Mouse (Mus musculus) lung, adult 2 months (tissue): ENCODE results near the gene Bcorl1. TPM values are rescaled to one million over a fixed set of nuclear protein-coding genes. Genes with fewer than 3 reads are reported as not detected.

Experiments
- DNase-seq: peaks from one replicate; pipeline ENCODE4 v3.0.0; 2022
- H3K4me1 ChIP-seq: fragments of 200-500 bp; 2 replicates; pipeline ENCODE4 v1.6.1; 2011; ENCODE audit warnings: low read length; ENCODE audit not compliant: control insufficient read depth, insufficient read depth
- H3K4me3 ChIP-seq: fragments of 200-500 bp; replicated peaks from 2 replicates; pipeline ENCODE3; 2011; ENCODE audit warnings: low read depth, mild to moderate bottlenecking, control low read depth, low read length; ENCODE audit errors: extremely low read depth
- CTCF ChIP-seq: fragments of 200-500 bp; IDR thresholded peaks from 2 replicates; pipeline ENCODE4 v1.5.1; 2011; ENCODE audit warnings: mild to moderate bottlenecking, low read length, control low read depth; ENCODE audit not compliant: insufficient read depth
- POLR2A ChIP-seq: fragments of 200-500 bp; IDR thresholded peaks from 2 replicates; pipeline ENCODE4 v1.6.1; 2011; ENCODE audit warnings: low read depth, mild to moderate bottlenecking, control low read depth, low read length, borderline replicate concordance; ENCODE audit errors: extremely low read depth
- WGBS: fragments of 180-500 bp; shearing (Covaris S2); methylation state at CpG from one replicate; pipeline ENCODE4 v1.1.7; 2018; 5-methylcytosine and 5-hydroxymethylcytosine counted together
- polyA plus RNA-seq: library from polyadenylated mRNA; depleted of rRNA; stranded (reverse); fragments of >200 nt; gene quantifications from 2 replicates; pipeline ENCODE4 v1.2.3, GENCODE M21; 2012; rRNA removed

Bcorl1 gene
- 4.5 and 5.7 TPM in 2 replicates for polyA plus RNA-seq

DNA sequence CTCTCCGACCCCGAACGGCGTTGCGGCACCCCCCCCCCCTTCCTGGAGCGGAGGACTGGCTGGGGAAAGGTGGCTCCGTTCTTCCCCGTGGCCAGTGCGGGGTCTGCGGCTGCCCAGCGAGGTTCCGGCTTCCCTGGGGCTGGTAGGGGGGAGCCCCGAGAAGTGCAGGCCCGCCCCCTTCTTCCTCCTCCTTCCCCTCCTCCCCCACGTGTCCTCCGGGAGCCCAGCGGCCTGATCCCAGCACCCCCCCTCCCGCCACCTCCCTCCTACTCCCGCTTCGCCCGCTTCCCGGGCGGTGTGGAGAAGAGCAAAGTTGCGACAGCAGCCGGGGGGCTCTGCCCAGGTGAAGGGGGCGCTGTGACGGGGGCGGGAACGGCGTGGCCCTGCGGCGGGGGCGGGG lies at the start of gene Bcorl1:
TSS of gene Bcorl1 (plus strand) at position 218 of the 400 bp plus-strand sequence.
- Histone ChIP-seq H3K4me1 (no peaks in the 10 kb centered on the region; the same call in 1 of the 2 replicates), H3K4me3 (peak within 1 kb of the TSS; percentile 74)
- 31% methylated on average over 20 of the region's 33 CpGs for WGBS
- TF ChIP-seq CTCF (no peak), POLR2A (no peak)
- DNase-seq: peak; percentile 40

DNA sequence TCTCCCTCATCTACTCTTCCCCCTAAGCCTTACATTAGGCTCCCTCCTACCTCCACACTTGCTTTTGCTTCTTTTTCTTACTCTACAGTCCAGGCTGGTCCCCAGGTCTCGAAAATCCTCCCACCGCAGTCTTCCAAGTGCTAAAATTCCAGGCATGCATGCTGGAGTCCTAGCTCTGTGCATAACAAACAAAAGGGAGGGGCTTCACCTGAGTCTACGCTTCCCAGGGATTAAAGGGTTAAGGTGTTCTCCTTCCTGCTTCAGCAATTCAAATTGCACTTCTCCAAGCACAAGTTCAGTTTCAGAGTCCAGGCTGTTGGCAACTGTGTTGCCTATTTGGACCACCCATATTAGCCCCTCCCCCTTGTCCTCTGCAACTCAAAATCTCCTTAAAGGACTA lies 49.7 kb upstream of the Bcorl1 start:
- TF ChIP-seq POLR2A: no peak
- TF ChIP-seq CTCF: no peak
- no peak for DNase-seq
- no peak overlapping the region for H3K4me3 ChIP-seq
- H3K4me1 ChIP-seq: no peaks in the 10 kb centered on the region
- WGBS: 39% methylated on average over 3 of the region's 3 CpGs

DNA sequence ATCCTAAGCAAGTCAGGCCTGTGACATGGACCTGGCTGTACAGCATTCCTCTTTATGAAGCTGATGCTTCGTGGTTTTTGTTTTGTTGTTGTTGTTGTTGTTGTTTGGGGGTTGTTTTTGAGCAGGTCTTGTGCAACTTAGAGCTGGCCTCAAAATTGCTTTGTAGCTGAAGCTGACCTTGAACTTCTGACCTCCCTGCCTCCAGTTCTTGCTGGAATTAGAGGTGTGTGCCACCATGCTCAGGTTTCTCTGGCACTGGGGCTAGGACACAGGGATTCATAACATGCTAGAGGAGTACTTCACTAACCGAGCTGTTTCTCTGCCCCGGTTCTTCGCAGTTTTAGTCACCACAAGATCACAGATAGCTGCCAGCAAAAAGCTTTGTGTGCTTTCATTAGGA lies 35.8 kb upstream of the Bcorl1 start:
- 84% methylated on average over 4 of the region's 4 CpGs for WGBS
- TF ChIP-seq POLR2A: no peak
- no peak for TF ChIP-seq CTCF
- DNase-seq: no peak

DNA sequence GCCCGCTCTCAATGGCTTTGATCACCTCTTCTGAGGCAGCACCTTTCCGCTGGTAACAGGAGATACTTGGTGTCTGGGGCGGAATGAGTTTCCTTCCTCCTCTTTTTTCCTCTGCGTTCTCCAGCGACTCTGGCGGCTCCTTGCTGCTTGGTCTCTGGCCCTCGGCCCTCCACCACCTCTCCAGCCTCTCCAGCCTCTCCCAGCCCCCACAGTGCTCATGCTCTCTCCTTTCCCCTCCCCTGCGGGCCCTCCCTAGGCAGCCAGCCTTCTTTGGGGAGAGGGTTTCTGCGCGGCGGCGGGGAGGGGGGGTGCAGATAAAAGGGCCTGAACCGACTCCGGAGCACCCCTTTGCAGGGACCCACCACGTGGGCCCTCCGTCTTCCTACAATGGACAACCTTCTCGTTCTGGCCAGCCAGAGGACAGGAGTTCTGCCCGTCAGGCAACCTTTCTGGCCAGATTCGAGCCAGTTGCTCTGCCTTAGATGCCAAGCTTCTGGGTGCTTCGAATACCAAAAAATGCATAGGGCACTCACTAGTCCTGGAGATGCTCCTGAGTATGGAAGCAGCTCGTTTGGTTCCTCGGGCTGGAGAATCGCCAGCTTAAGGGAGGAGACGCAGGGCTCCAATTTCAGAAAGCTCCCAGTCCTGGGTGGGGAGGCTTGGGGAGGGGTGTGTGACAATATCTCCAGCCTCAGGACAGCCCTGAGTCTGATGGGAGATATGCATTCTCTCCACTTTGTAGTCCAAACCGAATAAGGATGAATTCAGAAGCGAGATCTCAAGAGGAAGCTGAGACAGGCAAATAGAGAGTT lies 30.2 kb upstream of the Bcorl1 start:
- H3K4me1 ChIP-seq: no peaks in the 10 kb centered on the region; the same call in none of the 2 replicates
- DNase-seq: no peak
- WGBS: 35% methylated on average over 26 of the region's 26 CpGs
- TF ChIP-seq POLR2A (no peak), CTCF (no peak)
- H3K4me3 ChIP-seq: no peak overlapping the region

More for the DNA sequence above, 35.8 kb upstream of the Bcorl1 start:
- Histone ChIP-seq H3K4me1 (no peaks in the 10 kb centered on the region), H3K4me3 (no peak overlapping the region)

DNA sequence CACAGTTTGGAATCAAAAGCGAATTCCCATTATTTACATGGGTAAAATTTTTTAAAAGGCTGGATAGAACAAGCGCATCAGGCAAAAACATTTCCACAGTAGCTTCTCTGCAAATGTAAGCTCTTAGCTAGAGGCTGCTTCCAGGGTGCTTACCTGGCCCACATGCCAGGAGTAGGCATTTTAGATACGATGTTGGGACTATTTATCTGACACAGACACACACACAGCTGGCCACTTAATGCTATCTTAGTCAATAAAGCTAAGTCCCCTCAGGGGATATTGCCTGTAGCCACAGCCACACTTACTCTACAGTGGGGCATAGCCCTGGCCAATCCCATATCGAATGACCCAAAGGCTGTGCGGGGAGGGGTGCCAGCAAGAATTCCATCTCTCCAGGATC lies 29.4 kb upstream of the Bcorl1 start:
- H3K4me3 ChIP-seq: no peak overlapping the region
- TF ChIP-seq CTCF: no peak
- TF ChIP-seq POLR2A: no peak
- no peaks in the 10 kb centered on the region; the same call in none of the 2 replicates for H3K4me1 ChIP-seq
- 81% methylated on average over 5 of the region's 5 CpGs for WGBS
- no peak for DNase-seq

DNA sequence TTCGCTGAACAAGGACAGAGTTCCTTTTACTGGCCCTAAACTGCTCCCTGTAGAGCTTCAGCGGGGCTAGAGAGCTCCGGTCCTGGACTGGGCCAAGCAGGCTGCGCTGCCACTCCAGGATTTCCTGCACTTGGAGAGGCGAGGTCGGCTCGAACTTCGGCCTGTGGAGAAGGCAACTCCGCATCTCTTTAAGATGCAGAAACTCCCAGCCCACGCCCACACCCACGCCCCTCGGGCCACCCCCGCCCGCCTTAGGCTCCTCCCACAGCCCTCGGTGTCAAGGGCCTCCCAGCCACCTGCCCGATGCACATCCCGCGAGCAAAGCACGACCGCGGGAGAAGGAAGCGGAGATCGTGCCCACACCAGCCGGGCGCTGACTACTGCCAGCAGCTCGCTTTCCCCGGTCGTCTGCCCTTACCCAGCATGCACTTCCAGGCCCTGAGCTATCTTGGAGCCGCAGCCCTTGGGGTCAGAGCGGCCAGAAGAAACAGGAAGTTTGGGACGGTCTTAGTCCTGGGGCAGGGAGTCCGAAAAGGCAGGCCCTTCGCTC lies 26.6 kb upstream of the Bcorl1 start:
- DNase-seq: peak; percentile 81
- WGBS: 21% methylated on average over 33 of the region's 33 CpGs
- Histone ChIP-seq H3K4me1 (no peaks in the 10 kb centered on the region; the same call in none of the 2 replicates), H3K4me3 (peak overlapping the region; percentile 57)
- TF ChIP-seq CTCF (no peak), POLR2A (0 out of 2 replicates have a peak, but pooled peaks have one; percentile 62)

DNA sequence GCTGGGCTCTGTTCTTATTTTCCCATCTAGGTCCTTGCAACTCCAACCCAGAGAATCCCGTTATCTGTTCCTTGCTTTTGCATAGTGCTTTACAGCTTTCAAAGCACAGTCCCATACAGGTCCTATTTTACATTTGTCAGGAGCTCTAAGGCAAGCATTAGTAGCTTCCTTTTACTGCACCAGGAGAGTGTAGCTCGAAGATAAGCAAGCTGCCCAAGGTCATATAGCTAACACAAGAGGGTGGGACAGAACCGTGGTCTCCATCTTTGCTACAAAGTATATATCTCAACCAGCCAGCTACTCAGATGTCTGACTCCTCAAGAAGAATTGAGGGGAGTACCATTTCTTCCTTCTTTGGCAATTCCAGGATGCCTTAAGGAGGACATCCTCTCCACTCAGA lies 23.7 kb upstream of the Bcorl1 start:
- DNase-seq: no peak
- no peaks in the 10 kb centered on the region; the same call in none of the 2 replicates for H3K4me1 ChIP-seq
- TF ChIP-seq POLR2A: no peak
- TF ChIP-seq CTCF: no peak
- WGBS: 65% methylated on average over 3 of the region's 3 CpGs
- no peak overlapping the region for H3K4me3 ChIP-seq

DNA sequence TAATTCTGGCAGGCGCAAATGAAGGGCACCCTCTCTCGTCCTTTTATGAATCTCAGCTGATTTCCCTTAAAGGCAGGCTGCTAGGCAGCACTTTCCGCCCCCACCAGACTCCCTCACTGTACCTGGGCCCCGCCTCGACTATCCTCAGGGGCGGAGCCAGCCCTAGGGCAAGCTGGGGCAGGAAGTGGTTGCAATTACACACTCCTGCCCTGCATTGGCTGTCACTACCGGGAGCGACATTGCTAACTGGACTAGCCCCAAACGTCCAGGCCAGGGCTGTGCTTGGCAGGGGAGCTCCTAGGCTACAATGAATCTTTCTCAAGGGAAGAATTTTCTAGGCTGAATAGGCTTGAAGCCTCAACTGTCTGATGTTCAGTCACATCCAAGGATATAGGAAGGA lies 23.0 kb upstream of the Bcorl1 start:
- Histone ChIP-seq H3K4me3 (no peak overlapping the region), H3K4me1 (no peaks in the 10 kb centered on the region; the same call in none of the 2 replicates)
- TF ChIP-seq POLR2A (no peak), CTCF (no peak)
- DNase-seq: peak; percentile 16
- WGBS: 24% methylated on average over 9 of the region's 9 CpGs

DNA sequence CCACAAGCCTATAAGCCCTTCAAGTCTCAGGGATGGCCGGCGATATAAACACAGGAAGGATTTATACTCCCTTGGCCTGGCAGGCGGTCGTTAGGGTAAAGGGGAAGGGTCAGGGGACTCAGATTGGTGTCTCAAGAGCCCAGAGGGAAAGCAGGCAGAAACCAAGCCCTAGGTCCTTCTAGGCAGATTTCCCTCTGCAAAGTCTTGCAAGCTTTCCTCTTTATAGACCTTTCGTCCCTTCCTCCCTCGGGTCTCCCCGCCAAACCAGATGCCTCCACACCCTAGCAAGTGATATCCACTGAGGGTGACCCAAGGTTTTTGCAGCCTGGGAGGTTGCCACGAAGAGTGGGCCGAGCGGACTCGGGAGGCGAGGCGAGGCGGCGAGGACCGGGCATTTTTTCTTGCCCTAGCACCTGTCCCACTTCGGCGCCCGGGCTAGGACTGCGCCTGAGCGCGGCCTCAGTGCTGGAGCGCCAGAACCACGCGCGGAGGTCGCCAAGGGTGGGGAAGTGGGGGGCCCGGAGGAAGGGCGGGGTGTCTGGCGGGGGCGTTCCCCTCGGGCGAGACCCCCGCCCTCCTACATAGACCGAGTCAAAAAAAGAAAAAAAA lies 613 bp upstream of the Bcorl1 start:
- Histone ChIP-seq H3K4me1 (no peaks in the 10 kb centered on the region; the same call in 1 of the 2 replicates), H3K4me3 (peak overlapping the region; percentile 74)
- TF ChIP-seq CTCF (no peak), POLR2A (no peak)
- 22% methylated on average over 35 of the region's 35 CpGs for WGBS
- peak; percentile 8 for DNase-seq
